Mouse (Mus musculus): ENCODE measurements at regions not wholly inside any gene's neighbourhood (a gene's known extent, or its start where the extent isn't known, plus 50 kb on each side); places are given as distances from the start of the nearest gene placed in this dataset.

DNA sequence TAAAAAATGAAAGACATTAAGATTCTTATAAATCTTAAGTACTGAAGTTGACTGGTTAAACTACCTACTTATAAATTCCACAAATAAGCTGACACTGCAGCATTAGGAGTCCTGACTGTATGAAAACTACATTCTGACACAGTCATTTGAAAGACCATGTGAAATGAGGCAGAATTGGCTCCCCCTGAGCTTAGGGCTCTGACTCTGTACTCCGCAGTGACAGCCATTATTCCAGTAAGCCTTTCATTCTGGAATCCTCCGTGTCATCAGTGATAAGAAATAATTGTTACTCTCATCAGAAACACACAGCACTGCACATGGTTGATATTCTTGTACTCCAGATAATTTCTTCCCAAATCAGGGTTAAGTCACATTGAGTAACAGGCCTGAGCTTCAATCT lies 610.3 kb upstream of the Cox7c start:
- no peaks in the 10 kb centered on the region for H3K9me3 ChIP-seq
- H3K4me1 ChIP-seq (replicated peaks): no peaks in the 10 kb centered on the region
- H3K9ac ChIP-seq (replicated peaks): no peak overlapping the region
- WGBS: 59% methylated on average over 2 of the region's 2 CpGs
- 0 out of 2 replicates have a peak, but pooled peaks have one; percentile 9 for ATAC-seq
- H3K4me3 ChIP-seq (replicated peaks): no peak overlapping the region
- no peak overlapping the region for H3K27ac ChIP-seq
- no peaks in the 10 kb centered on the region for H3K36me3 ChIP-seq
- H3K27me3 ChIP-seq: no peaks in the 10 kb centered on the region
- no peak overlapping the region for H3K4me2 ChIP-seq (replicated peaks)

- Histone ChIP-seq H3K9me3 (no peaks in the 10 kb centered on the region), H3K4me3 (replicated peaks) (no peak overlapping the region), H3K36me3 (no peaks in the 10 kb centered on the region), H3K4me1 (replicated peaks) (no peaks in the 10 kb centered on the region), H3K9ac (replicated peaks) (no peak overlapping the region), H3K27me3 (no peaks in the 10 kb centered on the region), H3K27ac (no peak overlapping the region), H3K4me2 (replicated peaks) (no peak overlapping the region)
- no peak for ATAC-seq
- WGBS: 60% methylated on average over 1 of the region's 1 CpGs
These were observed 575.1 kb upstream of the Cox7c start for GRCm38 (mm10) chr13:86621761-86622160.

DNA sequence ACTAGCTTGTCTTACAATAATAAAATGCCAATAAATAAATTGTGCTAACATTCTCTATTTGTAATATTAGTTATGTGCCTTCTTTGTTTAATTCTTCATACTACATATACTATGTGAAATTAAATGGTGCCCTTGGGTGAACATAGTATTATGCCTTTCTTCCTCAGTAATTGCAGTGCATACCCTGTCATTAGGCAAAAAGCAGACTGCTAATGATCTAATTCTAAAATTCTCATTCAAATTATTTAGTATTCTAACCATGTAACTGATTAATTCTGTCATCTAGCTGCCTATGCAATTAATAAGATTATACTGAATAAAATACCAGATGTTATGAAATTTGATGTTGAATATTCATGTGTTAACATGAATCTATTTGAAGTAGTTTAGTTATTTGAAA lies 555.3 kb upstream of the Cox7c start:
- Histone ChIP-seq H3K4me3 (replicated peaks) (no peak overlapping the region), H3K9me3 (no peaks in the 10 kb centered on the region), H3K27me3 (no peaks in the 10 kb centered on the region), H3K4me1 (replicated peaks) (no peaks in the 10 kb centered on the region), H3K27ac (no peak overlapping the region), H3K4me2 (replicated peaks) (no peak overlapping the region), H3K36me3 (no peaks in the 10 kb centered on the region), H3K9ac (replicated peaks) (no peak overlapping the region)
- ATAC-seq: no peak

GRCm38 (mm10) chr13:86595126-86595525 lies 548.4 kb upstream of the Cox7c start:
- Histone ChIP-seq H3K9ac (replicated peaks) (no peak overlapping the region), H3K4me1 (replicated peaks) (no peaks in the 10 kb centered on the region), H3K4me2 (replicated peaks) (no peak overlapping the region), H3K36me3 (no peaks in the 10 kb centered on the region), H3K4me3 (replicated peaks) (no peak overlapping the region), H3K27ac (no peak overlapping the region), H3K27me3 (no peaks in the 10 kb centered on the region), H3K9me3 (no peaks in the 10 kb centered on the region)
- ATAC-seq: no peak
- over 99% methylated on average over 3 of the region's 3 CpGs for WGBS

- H3K4me2 ChIP-seq (replicated peaks): no peak overlapping the region
- no peaks in the 10 kb centered on the region for H3K36me3 ChIP-seq
- 14% methylated on average over 1 of the region's 1 CpGs for WGBS
- no peak overlapping the region for H3K4me3 ChIP-seq (replicated peaks)
- no peak overlapping the region for H3K9ac ChIP-seq (replicated peaks)
- H3K27me3 ChIP-seq: no peaks in the 10 kb centered on the region
- H3K9me3 ChIP-seq: no peaks in the 10 kb centered on the region
- H3K27ac ChIP-seq: no peak overlapping the region
- H3K4me1 ChIP-seq (replicated peaks): no peaks in the 10 kb centered on the region
- no peak for ATAC-seq
These were observed 525.2 kb upstream of the Cox7c start for GRCm38 (mm10) chr13:86571901-86572300.

DNA sequence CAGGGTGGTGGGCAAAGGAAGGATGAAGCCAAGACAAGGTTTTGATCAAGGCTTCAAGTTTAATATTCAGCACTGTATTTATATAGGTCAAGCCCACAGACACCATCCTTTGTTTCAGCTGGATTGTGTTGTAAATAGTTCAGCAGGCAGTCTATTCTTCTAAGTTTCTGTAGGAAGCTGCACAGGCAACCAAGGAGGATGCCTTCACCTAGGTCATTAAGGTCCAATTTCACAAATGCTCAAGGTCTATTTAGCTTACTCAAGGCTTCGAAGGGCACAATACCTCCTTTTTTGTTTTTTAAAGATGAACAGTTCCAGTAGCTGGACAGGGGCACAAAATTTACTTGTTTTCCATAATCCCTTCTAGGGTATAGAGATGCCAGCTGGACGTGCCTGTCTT lies 508.9 kb upstream of the Cox7c start:
- Histone ChIP-seq H3K4me3 (replicated peaks) (no peak overlapping the region), H3K9me3 (no peaks in the 10 kb centered on the region), H3K27me3 (no peaks in the 10 kb centered on the region), H3K4me2 (replicated peaks) (no peak overlapping the region), H3K9ac (replicated peaks) (no peak overlapping the region), H3K27ac (no peak overlapping the region), H3K4me1 (replicated peaks) (no peaks in the 10 kb centered on the region), H3K36me3 (no peaks in the 10 kb centered on the region)
- no peak for ATAC-seq
- 84% methylated on average over 2 of the region's 2 CpGs for WGBS
